Mouse (Mus musculus) naive thymus-derived CD4-positive, alpha-beta T cell, adult 2 months (primary cell): ENCODE measurements around the gene Klra6.
"Not testable (repeated sequence)": the region's sequence is repeated elsewhere in the genome, so short reads cannot be mapped to it uniquely, and the experiment has no call there.

ENCODE experiments used
- DNase-seq: peaks from one replicate; pipeline ENCODE4 v3.0.0-alpha.2; 2011; ENCODE audit warnings: low read depth

The Klra6 gene

DNA sequence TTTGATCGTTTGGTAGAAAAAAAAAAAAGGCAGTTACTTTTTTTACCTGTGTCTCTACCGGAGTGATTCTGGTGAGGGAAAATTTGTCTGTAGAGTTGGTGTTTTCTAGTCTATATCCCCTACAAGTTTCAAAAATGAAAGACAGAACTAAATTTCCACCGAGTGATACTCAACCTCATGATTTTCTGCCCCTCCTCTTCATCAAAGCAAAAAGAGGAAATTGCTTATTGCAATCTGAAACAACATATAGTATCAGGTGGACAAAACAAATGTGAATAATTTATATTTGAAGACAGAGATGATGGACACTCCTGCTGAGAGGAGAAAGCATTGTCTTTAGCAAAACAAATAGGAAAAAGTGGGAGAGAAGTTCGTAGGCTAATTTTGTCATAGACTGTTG is at the start of gene Klra6:
Klra6 (minus strand) TSS at position 101 of the 400 bp plus-strand sequence.
- no peak for DNase-seq

DNA sequence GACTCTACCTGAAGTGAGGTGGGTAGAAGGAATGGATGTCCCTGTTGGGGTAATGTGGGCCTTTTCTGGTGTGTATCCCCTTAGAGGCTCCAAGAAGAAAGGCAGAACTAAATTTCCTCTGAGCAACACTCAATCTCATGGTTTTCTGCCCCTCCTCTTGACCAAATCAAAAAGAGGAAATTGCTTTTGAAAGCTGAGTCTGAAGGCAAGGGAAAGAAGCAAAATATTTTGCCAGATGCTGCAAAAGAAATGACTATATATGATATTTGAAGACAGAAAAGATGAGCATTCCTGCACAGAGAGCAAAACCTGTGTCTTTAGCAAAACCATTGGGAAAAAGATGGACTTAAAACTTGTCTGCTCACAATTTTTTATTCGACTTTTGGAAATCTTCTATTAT is 40.4 kb upstream of the Klra6 start, which contains the start of gene Klra4:
Klra4 (minus strand) TSS at position 101 of the 400 bp plus-strand sequence.
- not testable (repeated sequence) for DNase-seq

DNA sequence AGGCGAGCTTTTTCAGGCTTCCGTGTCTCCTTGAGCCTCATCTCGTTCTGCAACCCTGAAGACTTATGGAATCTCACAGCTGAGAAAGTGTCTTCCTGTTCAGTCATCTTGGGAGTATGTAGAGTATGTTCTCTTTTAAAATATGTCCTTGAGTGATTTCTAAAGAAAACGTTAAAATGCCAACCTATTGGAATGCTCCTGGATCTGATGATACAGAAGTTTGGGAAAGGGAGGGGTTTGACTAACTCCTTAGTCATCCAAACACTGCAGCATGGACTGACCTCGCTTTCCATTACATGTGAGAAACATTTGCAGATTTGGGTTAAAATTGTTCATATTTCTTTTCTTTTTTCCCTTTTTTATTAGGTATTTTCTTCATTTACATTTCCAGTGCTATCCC is 38.4 kb upstream of the Klra6 start:
- DNase-seq: no peak

- not testable (repeated sequence) for DNase-seq
Observed at GRCm38 (mm10) chr6:130035146-130035545, 8.4 kb upstream of the Klra6 start.

- DNase-seq: peak; percentile 16
Observed at GRCm38 (mm10) chr6:130031493-130032089, 4.8 kb upstream of the Klra6 start.
